Mouse (Mus musculus): ENCODE measurements around the gene Hectd2. TPM values are rescaled to one million over a fixed set of nuclear protein-coding genes. Genes with fewer than 3 reads are reported as not detected.

Hectd2 gene
- total RNA-seq, 2 experiments from 2014 or later, result 0.84 to 1.1 TPM

DNA sequence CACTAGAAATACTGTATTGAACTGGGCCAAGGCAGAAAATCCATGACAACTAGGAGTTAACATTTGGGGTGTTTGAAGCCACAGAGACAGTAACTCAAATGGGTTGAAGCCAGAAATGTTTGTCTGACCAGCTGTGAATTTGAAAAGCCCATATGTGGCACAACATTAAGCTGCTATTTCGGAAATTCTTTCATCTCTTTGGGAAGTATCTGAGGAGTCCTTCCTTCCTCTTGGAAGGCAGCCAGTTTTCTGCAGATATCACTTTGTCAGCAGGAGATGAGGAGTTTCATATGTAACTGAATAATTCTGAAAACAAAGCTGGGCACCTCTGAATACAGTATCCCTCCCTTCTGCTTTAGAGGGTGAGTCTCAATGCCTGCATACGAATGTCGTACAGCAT lies 86.7 kb downstream of the Hectd2 start:
- no peak for ATAC-seq (replicated peaks; ENCODE audit: low FRiP score, poor library complexity, severe bottlenecking)

DNA sequence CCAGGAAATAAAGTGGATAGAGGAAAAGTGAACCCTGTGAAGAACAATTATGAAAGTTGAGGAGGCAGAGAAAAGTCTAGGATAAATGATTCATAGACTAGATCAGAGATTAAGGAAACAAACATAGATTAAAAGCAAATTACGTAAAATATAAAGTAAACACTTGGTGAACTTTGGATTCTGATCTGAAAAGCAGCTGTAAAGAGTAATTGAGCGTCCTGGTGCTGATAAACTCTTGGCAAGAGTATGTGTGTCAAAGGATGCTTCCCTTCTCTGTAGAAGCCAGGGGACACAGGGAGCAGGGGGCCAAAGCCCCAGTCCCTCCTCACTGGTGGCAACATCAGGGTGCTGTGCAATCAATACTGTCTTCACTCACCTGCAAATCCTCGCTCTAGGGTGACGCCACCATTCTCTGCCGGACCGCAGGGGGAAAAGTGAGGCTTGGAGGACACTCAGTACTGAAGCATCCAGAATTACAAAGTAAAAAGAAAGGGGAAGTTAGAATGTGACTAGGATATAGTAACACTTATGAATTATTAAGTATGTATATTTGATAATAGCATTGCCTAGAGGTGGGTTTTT lies 91.0 kb downstream of the Hectd2 start:
- ATAC-seq (replicated peaks; ENCODE audit: low FRiP score, poor library complexity, severe bottlenecking), result no peak

DNA sequence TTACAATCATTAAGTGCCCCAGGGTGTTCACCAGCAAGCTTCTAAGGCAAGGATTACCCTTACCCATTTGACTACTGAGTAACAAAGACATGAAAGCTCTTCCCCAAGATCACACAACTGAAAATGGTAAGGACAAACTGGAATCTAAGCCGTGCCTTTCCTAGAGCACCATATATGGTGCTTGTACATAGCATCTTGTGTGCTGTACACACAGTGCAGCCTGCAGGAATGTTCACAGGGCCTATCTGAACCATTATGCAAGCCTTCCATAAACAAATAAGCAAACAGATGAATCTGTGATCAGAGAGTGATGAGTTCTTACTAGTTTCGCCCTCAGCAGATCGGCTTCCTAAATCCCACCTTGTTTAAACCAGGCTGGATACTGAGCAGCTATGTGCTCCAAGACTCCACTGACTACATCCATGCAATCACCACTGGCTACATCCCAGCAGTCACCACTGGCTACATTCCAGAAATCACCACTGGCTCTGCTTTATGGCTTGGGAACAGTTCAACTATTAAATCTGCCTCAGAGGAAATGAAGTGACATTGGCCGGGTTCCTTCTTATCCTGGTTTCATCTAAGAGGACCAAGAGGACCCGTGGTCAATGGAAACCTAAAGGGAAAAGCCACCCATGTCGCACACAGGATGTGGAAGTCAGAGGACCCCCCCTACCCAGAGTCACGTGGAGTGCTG lies 91.8 kb downstream of the Hectd2 start:
- ATAC-seq (replicated peaks; ENCODE audit: low FRiP score, poor library complexity, severe bottlenecking), result no peak

DNA sequence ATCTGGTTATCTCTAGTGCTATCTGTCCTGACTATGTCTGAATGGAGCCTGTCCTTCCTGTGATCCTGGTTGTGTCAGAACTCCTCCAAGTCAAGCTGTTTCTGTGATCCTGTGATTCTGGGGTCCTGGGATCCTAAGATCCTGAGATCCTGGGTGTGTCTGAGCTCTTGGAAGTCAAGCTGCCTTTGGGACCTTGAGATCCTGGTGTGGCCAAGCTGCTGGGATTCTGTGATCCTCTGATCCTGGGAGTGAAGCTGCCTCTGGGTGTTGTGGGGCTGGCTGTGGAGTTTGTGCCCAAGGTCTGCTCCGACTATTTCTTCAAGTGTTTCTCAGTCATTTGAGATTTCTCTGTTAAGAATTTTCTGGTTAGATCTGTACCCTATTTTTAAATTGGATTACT lies 98.2 kb downstream of the Hectd2 start:
- no peak for ATAC-seq (replicated peaks; ENCODE audit: low FRiP score, poor library complexity, severe bottlenecking)

DNA sequence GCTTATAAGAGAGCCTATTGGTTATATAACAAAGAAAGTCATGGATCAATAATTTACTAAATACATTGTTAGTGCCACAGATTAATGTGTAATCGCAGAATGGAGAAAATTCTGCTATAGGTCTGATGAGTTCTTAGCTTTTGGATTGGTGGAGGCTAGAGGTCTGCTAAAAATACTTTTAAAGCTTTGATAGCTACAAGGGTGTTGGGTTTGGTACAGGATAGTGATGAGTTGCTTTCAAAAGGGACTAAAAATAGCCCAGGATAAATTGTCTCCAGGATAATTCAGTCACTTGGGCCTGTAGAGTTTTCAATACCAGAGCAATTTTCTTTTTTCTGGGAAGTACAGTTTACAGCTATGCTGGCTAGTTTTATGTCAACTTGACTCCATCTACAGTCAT lies 108.3 kb downstream of the Hectd2 start:
- ATAC-seq (replicated peaks; ENCODE audit: low FRiP score, poor library complexity, severe bottlenecking), result no peak

DNA sequence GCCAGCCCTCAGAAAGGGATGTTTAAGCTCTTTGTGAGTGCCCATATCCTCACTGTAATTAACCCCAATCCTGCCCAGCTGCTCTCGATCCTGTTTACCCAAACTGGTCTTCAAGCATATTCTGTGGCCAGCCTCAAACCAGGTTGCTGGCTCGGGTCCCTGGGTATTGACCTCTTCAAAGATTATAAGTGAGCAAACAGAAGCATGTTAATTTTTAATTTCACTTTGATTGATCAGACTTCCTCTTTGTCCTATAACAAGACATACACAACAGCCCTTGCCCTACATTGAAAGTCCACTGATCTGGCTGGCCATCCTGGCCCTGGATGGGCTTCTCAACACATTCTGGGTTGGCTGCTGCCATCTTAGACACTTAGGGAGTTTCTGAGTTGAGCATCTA lies 109.5 kb downstream of the Hectd2 start:
- no peak for ATAC-seq (replicated peaks; ENCODE audit: low FRiP score, poor library complexity, severe bottlenecking)

DNA sequence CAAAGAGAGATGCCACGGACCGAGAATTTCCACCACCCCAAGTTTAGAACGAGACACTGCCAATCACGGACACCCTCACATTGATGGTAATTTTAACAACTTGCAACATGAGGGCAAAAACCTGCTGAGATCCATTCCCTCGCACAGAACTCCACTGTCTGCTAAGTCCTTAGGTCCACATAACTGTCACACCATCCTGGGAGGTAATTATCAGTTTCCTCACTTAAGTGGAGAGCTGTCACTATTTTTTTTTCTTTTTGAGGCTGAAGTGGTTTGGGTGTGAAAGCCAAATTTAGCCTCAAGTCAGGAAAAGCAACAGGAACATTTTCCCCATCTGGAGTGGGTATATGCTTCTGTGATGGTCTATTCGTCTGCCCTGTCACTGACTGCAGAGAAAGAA lies 110.0 kb downstream of the Hectd2 start:
- ATAC-seq (replicated peaks; ENCODE audit: low FRiP score, poor library complexity, severe bottlenecking), result no peak

DNA sequence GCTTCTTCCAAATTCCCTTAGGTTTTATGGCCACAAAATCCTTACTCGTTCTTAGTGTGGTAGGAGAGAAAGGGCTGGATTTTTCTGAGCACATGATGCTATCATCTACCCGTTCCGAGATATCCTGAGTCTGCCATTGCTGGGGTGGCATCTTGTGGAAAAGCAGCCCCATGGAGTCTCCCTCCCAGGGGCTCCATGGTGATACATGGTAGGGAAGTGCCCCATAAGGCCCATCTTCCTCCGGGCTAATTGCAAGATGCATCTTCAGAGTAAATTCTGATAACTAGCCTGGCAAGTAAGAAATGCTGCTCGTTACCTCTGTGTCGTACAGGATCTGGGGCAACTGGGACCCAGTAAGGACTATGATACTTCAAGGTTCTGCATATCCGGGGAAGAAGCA lies 110.8 kb downstream of the Hectd2 start:
- no peak for ATAC-seq (replicated peaks; ENCODE audit: low FRiP score, poor library complexity, severe bottlenecking)

DNA sequence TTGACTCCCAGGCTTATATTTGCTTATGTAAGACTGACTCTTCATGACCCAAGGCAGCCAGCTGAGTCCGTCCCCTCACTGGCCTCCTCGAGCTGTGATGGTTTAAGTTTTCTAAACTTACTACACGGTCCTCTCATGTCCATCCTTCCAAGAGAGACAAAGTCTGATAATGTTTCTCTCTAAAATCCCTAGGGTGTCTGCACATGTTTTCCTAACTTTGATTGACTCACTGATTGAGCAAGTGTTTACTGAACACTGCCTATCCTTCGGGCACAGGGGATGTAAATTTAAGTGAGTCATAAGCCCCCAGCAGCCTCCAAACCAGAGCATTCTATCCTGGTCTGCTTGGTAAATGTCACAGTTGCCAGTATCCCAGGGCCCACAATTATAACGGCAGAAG lies 111.2 kb downstream of the Hectd2 start:
- no peak for ATAC-seq (replicated peaks; ENCODE audit: low FRiP score, poor library complexity, severe bottlenecking)

DNA sequence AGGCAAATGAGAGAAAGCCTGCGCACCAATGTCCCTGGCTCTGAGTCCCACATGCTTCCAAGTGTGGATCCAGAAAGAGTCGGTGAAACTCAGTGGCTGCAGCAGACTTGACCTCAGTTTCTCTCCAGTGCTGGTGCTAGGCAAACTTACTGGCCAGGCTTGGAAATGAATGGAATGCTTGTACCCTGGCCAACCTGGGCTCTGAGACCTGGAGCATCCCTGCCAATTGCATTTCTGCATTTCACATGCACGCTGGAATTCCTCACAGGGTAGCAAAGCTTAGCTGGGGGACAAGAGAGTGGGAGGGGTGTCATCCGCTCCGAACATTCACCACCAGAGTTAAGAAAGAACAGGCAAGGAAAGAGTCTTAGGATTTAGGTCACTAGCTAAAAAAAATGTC lies 112.0 kb downstream of the Hectd2 start:
- ATAC-seq (replicated peaks; ENCODE audit: low FRiP score, poor library complexity, severe bottlenecking), result no peak

DNA sequence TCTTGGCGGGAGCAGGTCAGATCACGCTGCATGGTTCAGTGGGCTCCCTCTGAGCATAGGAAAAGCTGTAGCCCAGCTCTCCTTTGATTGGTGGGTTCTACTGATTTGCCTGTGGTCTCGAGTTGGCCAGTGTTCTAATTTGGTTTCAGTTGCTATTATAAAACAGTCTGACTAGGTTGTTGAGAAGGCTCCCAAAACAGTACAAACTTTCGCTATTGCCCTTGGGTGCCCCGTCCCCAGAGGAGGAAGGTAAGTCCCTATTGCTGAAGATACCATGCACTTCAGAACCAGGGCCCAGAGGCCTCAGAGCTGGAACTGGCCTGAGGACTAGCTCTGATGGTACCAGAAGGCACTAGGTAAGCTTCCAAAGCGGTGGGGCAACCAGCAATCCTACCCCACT lies 112.9 kb downstream of the Hectd2 start:
- ATAC-seq (replicated peaks; ENCODE audit: low FRiP score, poor library complexity, severe bottlenecking), result no peak

DNA sequence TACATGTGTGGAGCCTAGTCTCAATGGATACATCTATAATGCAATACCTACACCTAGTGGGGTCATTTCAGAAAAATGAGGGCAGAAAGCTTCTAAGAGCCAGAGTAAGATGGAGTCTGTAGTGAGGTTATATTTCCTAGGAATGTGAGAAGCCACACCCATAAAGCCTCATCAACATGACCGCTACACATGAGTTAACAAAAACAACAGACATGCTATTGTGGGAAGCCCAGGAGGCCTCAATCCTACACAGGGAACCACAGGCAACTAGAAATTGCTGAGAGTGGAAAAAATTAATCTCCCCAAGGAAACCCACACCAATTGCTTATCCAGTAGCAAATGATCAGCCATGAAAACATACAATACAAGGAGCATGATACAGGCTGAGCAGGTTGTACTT lies 113.7 kb downstream of the Hectd2 start:
- ATAC-seq (replicated peaks; ENCODE audit: low FRiP score, poor library complexity, severe bottlenecking), result no peak

DNA sequence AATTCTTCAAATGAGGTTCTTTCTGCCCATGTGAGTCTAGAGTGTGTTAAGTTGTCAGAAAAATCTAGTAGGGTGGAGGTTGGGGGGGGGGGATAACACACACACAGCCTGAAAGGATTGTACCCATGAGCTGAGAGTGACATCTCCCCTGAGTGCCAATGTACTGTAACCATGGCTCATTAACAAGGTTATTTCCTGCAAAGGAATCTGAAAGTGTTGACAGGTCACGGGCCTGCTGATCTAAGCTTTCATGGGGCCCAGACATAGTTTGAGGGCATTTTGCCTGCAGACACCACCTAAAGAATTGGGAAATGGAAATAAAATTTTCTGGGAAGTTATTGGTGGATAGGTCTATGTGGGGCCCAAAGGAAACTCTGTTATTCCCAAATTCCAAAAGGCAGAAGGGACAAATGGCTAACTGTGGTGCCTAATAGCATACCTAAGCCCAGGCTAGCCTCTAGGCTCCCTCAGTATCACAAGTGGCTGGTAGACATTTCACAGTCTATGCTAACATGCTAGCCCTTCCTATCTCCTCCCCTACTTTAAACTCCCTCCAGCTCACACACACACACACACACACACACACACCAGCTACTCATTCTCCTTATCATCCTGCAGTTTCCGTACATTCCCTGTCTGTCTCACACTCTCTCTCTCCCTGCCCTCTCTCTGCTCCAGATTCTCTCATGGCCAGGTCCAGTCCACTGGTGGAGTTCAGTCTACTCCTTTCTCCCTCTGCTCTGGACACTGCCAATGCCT lies 114.6 kb downstream of the Hectd2 start:
- ATAC-seq (replicated peaks; ENCODE audit: low FRiP score, poor library complexity, severe bottlenecking), result no peak

DNA sequence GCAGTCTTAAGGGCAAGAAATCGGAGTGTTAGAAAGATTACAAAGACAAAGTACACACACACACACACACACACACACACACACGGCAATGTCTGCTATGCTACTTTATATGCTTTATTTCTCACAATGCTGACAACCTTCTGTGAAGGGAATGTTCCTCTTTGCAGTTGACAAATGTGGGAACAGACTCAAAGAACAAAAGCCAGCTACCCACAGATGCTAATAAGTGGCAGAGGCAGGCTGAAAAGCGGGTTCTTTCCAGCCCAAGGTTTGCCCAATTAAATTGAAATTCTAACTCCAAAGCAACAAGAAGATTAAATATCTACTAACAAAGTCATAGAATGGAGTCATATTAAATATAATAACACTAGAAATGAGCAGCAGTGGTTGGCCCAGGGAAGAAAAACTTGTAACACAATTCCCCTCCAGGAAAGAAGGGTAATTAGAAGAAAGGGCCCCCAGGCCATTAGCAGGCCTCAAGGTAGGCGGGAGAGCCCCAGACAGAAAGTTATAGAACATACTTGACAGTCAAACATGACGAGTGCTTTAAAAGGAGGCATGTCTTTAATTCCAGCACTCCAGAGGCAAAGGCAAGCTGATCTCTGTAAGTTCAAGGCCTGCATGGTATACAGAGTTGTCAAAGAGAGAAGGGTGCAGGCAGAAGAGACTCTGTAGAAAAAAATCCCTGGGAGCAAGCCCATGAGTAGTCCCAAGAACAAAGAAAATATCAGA lies 115.4 kb downstream of the Hectd2 start:
- no peak for ATAC-seq (replicated peaks; ENCODE audit: low FRiP score, poor library complexity, severe bottlenecking)

Other genes starting within 250 kb of the Hectd2 start
- gene Pcgf5, start 206.3 kb upstream of the Hectd2 start, total RNA-seq (2015; ENCODE audit: low replicate concordance), result 71.7 and 72.1 TPM in 2 replicates
- 93.1 and 138 TPM in 2 replicates for gene Pcgf5, start 206.3 kb upstream of the Hectd2 start, total RNA-seq (2017; ENCODE audit: low replicate concordance)
- gene Ppp1r3c, start 182.0 kb downstream of the Hectd2 start, total RNA-seq (2015; ENCODE audit: low replicate concordance), result not detected in 2 replicates
- not detected in 2 replicates for gene Ppp1r3c, start 182.0 kb downstream of the Hectd2 start, total RNA-seq (2017; ENCODE audit: low replicate concordance)

Measured in erythroid progenitor cell, adult 5-6 weeks (primary cell).